Mouse (Mus musculus) mature B cell (primary cell): ENCODE measurements around the gene Zfp108.
"Not testable (repeated sequence)": the region's sequence is repeated elsewhere in the genome, so short reads cannot be mapped to it uniquely, and the experiment has no call there.

ENCODE experiments used
- in situ Hi-C: fragments of 300-500 bp; cut with MboI; formaldehyde crosslinking; loops from 2 replicates; pipeline ENCODE4 v1.14.3; 2019

Zfp108 gene

DNA sequence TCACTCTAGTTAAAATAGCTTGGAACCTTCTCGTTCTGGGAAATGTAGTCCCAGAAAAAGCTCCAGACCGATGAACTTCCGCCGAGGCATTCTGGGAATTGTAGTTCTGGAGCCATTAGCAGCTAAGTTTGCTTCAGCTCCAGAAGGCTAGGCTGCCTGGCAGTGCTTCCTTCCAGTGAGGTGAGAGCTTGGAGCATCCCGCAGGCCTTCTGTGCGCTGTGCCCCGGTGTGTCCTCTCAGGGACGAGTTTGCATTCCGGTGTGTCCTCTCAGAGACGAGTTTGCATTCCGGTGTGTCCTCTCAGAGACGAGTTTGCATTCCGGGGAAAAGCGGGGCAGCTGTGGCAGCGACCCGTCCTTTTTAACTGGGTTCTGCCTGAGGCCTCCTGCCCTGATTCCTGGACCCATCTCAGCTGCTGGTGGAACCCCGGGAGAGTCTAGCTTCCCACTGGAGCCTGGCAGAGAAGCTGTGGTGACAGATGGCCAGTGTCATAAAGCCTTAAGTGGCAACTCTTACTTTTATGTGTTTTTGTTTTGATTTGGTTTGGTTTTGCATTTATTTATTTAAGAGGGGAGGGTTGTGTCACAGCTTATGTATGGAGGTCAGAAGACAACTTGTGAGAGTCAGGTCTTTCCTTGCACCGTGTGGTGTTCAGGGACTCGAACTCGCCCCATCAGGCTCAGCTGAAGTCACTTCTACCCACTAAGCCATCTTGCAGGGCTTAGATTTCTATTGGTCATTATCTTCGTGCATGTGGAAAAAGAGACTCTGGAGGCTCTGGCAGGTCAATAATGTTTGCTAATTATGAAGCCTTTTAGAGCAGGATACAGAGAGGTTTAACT, at the start of gene Zfp108:
TSS of gene Zfp108 (plus strand) at position 162 of the 842 bp plus-strand sequence.
- in situ Hi-C loops: no loop called here

DNA sequence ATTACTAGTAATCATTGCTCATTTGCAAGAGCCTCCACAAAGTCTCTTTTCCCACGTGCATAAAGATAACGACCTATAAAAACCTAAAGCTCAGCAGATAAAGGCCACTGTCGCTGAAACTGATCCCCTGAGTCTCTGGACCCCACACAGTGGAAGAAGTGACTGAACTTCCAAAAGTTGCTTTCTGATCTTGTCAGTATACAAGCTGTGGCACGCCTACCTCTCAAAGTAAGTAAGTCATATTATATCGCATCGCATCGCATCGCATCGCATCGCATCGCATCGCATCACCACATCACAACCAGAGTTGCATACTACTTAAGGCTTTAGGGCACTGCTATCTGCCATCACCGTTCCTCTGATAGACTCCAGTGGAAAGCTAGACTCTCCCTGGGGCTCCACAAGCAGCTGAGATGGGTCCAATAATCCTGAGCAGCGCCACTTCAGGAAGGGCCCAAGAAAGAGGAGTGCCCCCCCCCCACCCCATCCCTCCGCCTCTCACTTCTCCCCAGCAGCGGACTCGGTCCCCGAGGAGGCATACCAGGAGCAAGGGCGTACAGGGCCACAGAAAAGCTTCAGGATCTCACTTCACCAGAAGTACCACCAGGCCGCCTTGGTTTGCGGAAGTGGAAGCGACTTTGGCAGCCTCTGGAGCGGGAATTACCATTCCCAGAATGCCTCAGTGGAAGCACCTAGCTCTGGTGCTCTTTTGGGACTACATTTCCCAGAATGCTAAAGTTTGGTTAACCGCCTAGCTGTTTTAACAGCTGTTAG, 46.9 kb upstream of the Zfp108 start:
- in situ Hi-C loops: no loop called here

DNA sequence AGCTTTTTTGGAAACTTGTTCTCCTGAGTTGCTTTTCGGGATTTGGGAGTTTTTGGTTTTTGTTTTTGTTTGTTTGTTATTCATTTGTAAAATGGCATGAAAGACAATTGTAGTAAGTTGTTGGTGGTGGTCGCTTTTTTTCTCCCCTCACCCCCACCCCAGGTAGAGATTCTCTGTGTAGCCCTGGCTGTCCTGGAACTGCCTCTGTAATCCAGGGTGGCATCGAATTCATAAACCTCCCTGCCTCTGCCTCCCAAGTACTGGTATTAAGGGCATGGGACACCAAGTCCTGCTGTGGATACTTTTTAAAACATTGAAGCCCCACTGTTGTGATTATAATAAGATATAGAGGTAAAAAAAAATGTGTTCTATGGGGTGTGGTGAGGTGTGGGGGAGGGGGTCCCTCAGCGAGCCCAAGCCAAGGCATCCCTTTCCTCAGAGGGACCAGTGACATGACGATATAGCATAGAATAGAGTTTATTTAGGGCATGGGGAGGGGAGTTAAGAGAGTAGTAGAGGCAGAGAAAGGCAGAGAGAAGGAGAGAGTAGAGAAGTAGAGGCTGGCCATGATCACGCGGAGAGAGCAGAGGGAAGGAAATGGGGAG, 46.2 kb upstream of the Zfp108 start:
- in situ Hi-C loops: no loop called here

DNA sequence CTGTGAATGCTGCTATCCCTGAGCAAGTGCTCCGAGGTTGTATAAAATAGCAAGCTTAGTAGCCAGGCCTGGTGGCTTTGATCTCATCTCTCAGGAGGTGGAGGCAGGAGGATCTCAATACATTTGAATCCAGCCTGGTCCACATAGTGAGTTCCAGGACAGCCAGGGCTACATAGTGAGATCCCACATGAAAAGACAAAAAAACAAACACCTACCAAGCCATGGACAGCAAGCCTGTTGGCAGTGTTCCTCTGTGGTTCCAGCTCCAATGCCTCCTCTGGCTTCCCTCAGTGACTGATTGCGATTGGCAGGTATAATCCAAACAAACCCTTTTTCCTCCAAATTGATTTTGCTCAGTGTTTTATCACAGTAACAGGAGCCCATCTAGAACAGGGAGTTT, 44.3 kb upstream of the Zfp108 start:
- in situ Hi-C loops: no loop called here

DNA sequence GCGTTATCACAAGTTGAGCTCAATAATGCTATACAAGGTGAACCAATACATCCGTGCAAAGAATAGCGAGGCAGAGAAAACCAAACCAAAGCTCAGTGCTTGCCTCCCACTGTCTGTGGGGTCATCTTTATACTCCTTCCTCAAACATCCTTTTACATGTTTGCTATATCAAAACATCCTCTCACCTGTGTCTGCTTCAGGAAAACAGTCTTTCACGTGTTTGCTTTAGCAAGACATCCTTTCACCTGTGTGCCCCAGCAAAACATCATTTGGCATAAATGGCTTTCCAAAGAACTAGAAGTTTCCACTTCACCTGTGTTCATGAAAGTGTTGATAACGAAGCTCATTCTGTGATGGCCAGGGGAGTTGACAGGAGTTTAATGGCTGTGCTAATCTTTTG, 43.3 kb upstream of the Zfp108 start, which contains the start of gene Zfp111:
TSS of gene Zfp111 (minus strand) at position 101 of the 400 bp plus-strand sequence.
- in situ Hi-C loops: no loop called here

DNA sequence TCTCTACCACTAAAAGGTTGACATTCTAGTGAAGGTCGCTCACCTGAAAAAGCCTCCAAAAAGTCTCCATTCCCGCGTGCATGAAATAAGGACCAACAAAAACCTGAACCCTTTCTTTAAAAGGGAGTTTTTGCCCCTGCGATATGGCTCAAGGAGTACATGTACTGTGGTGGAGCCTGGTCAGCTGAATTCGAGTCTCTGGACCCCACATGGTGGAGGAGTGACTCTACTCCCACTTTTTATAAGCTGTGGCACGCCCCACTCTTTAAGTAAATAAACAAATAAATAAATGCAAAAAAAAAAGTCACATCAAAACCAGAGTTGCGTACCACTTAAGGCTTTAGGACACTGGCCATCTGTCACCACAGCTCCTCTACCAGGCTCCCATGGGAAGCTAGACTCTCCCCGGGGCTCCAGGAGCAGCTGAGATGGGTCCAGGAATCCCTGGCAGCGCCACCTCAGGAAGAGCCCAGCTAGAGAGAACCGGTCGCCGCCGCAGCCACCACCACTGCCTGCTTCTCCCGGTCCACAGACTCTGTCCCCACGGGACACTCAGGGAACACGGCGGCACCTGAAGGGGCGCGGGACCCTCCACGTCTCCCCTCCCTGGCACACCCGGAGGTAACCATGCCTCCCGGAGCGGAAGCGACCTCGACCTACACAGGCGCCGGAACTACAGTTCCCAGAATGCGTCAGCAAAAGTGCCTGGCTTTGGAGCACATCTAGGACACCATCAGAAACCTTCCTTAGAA, 17.4 kb upstream of the Zfp108 start, which contains the start of gene Zfp109:
TSS of gene Zfp109 (minus strand) at position 521 of the 752 bp plus-strand sequence.
- in situ Hi-C loops: no loop called here

DNA sequence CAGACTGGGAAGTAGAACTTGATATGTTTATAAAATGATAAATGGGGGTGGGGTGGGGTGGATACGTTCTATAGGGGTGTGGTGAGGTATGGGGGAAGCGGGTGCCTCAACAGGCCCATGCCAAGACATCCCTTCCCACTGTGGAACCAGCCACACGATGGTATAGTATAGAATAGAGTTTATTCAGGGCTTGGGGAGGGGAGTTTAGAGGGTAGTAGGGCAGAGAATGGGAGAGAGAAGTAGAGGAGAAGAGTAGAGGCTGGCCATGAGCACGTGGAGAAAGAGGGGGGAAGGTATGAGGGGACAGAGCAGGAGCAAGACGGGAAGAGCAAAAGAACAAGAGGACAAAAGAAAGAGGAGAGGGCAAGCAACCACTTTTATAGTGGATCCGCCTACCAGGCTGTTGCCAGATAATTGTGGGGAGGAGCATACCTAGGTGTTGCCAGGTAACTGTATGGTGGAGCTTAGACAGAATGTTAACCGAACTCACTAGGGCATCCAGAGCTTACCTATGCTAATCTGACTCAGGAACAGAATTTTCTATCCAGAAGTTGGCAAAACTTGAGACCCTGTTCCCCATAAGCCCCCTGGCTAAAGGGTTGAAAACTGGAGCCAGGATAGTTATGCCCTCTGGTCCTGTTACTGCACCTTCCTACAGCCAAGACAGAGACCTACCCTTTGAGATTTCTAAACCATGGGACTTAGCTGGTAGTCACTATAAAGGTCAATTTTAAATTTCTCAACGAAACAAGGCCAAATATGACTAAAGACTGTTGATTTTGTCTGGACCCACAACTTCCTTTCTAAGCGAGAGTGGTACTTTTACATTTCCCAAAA, 597 bp upstream of the Zfp108 start:
- in situ Hi-C loops: no loop called here

DNA sequence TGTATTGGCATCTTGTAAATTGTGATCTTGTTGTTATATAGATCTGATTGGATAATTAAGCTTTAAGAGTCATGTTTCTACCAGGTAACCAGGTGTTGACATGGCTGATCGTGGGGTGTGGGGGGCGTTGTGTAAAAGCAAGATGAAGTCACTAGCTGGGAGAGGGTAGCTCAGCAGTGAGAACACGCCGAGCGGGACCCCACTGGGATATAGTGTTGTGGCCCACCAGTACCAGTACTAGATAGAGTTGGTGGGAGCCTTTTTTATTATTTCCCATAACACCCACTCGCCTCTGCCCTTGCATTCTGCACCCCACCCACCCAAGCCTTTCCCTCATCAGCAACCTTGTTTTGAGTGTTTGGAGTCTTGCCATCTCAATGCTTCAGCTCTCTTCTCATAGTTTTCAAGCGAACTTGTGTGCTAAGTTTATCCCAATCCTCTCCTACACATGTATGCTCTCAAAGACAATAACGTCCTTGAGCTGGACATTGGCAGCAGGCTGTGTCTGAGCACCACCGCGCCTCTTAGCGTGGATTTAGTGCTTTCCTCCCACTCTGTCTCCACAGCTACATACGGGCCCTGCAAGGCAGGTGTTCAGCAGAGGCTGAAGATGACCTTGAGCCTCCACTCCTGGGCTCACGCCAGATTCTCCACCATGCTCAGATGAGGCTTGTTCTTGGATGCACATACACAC, 4.9 kb downstream of the Zfp108 start:
- in situ Hi-C loops: no loop called here

DNA sequence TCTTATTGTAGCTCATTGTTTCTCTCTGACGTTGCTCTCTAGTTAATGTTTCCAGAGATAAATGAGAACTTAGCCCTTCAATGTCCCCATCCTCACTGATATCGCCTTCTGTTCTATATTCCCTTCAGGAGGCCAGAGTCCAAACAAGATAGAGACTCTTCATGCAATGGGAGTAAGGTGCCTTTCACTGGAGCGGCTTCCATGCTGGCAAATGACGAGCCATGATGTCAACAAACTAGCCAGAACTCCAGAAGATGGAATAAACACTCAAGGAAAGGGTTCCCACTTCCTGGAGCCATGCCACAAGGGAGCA, 5.4 kb downstream of the Zfp108 start:
- in situ Hi-C loops: no loop called here

DNA sequence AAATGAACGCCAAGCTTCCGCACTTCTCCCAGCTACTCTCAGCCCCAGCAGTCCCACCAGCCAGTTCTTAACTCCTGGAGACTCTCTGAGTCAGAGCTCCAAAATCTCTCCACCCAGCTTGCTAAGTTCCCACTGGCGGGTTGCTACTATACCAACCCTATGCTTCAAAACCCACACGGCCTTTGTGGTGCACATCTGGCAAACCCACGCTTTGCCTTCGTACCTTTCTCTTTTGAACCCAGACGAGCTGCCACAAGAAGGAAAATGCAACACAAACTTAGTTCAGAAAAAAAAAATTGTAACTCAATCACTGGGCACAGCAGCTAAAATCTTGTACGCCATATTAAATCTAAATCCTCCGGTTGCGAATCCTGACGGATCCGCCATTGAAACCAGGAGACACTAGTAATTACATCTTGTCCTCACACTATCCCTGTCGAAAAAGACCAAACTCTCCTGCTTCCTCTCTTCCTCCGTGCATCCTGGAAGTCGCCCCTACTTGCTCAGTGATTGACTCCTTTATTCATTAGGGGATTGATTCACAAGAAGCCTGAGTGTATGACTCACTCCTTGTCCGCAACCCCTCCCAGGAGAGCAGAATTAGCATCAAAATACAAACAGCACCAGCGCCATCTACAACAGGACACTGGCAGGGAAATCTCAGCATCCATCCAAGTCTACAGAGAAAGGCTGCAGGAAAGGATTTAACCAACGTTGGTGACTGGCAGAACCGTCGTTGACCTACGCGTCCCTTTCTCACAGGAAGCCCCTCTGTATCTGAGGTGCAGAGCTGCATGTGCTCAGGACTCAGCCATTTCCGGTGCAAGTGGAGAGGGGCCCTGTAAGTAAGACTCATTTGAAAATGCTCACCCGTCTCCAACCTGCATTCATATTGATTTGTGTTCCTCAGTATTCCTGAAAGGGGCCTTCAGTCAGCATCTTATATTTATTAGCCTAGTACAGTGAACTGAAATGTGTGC, 13.9 kb downstream of the Zfp108 start:
- in situ Hi-C loops: no loop called here

DNA sequence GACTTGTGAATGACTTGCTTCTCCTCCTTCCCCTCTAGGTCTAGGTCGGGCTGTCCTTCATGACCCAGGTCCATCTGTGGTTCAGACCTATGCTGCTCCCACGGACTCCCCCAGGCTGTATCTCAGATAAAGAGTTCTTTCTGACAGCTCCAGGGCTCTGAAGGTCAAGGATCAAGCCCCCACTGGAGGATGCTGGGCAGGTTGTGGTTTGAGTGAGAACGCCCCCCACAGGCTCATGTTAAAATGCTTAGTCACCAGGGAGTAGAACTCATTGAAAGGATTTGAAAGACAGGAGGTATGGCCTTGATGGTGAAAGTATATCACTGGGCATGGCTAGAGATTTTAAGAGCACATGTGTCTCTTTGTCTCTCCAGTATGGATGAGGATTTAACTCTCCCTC, 14.7 kb downstream of the Zfp108 start:
- in situ Hi-C loops: no loop called here

DNA sequence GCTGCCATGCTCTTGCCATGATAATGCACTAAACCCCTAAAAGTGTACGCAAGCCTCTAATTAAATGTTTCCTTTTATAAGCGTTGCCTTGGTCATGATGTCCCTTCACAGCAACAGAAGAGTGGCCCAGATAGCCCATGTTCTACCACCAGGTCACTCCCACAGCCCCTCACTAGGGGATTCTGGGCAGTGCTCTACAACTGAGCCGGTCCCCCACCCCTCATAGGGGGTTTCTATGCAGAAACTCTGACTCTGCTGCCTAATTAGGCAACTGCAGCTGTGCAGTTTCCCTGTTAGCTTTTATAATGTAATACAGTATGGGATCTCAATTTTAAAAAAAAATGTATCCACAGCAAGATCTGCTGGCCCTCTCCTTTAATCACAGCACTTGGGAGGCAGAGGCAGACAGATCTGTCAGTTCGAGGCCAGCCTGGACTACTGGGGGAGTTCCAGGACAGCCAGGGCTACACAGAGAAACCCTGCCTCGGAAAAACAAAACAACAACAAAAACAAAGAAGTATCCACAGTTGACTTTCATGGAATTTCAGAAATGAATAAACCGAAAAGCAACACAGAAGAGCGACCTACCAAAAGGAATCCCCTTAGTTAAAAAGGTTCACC, 15.2 kb downstream of the Zfp108 start:
- in situ Hi-C loops: no loop called here

DNA sequence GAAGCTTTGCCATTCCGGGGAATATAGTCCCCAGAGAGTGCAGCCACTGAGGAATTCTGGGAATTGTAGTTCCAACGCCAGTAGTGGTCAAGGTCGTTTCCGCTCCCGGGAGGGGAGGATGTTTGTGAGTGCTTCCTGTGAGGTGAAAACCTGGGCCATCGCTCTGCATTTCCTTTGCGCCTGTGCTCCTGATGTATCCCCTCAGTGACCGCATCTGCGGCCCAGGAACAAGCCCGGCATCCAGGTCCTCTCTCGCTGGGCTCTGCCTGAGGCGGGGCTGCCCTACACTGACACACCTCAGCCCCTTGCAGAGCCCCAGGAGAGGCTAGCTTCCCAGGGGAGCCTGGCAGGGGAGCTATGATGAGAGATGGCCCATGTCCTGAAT, 15.7 kb downstream of the Zfp108 start, which contains the start of gene Zfp93:
TSS of gene Zfp93 (plus strand) at position 133 of the 385 bp plus-strand sequence.
- in situ Hi-C loops: no loop called here

DNA sequence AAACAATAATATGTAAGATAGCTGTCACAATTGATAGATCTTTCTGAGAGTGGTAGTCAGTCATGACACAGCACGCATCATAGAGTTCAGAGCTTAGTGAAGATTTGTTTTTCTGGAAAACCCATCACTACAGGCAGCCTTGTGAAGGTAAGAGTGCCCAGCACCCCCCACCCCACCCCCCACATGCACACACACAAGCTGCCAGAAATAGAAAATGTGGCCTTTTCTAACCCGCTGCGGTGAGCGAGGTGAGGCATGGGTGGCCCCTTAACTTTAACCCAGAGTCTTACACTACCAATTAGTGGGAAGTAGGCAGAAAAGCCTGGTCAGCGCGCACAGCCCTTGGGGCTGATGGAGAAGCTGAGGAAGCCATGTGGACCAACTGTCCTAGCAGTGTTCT, 16.6 kb downstream of the Zfp108 start:
- in situ Hi-C loops: no loop called here

DNA sequence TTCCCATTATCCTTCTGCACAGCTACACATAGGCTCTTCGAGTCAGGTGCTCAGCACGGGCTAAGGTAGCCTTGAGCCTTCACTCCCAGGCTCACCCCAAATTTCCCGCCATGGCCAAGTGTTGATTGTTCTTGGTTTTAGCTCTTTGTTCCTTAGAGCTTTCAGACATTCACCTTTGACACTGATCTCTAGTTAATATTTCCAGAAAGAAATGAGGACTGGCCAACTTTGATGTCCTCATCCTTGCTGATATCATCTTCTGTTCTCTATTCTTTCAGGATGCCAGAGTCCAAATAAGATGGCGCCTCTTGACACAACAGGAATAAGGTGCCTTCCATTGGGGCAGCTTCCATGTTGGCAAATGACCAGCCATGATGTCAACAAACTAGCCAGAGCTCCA, 19.9 kb downstream of the Zfp108 start:
- in situ Hi-C loops: no loop called here

DNA sequence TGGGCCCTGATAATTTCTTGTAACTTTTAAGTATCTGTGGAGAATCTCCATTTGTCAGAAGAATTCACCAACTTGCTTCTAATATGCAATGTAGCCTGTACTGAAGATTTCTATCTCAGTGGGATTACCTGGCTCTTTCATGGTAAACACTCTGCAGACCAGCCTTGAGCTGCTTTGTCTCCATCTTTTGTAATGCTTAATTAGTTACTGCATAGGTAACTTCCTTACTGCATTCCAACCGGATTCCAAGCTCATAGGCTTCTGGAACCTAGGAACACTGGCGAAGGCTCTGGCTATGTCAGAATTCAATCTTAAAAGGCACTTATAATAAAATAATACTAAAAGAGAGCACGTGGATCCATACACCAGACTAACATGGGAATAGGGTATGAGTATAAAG, 24.2 kb downstream of the Zfp108 start:
- in situ Hi-C loops: not testable (repeated sequence)

DNA sequence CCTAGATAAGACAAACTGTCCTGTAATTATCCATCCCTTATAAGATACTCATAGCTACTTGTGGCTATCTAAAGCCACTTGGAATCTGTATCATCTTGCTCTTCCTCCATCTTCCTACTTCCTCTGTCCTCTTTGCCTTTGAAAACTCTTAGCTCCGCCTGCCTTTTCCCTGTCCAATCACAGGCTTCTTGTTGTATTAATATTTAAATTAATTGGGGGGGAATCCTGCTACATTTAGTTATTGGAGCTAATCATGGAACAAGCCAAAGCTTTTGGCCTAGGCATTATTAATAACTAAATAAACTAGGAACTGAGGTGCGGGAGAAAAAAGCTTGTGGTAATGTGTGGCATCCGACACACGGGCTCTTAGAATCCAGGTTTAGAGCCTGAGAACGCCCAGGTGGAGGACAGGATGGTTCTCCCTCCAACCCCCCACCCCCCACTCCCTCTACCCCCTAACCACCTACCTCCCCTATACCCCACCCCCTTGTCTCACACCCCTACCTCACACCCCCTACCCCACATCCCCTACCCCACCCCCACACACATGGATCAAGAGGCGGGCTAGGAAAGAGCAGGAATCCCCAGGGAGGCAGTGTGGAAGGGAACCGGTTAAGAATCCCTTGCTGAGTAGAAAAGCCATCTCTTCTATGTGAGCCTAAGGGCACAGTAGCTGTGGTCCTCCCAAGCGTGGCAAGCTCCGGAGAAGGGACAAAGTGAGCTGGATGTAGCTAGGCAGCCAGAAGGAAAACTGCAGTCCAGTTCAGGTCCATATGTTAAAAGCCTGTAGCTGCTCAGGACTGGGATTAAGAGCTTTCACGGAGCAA, 25.6 kb downstream of the Zfp108 start:
- in situ Hi-C loops: no loop called here

DNA sequence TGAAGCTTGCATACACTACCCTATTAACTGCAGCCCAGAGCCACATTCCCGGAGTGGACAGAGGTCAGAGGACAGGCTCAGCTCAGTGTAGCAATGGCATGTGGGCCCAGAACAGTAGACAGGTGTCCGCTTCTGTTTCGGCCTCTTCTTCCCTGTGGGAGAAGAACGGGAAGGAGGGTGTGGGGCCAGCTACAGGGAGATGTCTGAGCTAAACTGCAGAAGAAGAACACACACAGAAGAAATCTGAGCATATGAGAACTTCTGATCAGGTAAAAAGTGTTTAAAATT, 26.2 kb downstream of the Zfp108 start:
- in situ Hi-C loops: no loop called here
